Mouse (Mus musculus): ENCODE measurements around the gene Mkrn1.
"Not testable (repeated sequence)": the region's sequence is repeated elsewhere in the genome, so short reads cannot be mapped to it uniquely, and the experiment has no call there.

The Mkrn1 gene

GRCm38 (mm10) chr6:39419851-39420721, at the start of gene Mkrn1:
TSS of gene Mkrn1 (minus strand) at chr6:39420462.
- peak; percentile 75 for DNase-seq (ENCODE audit: low spot score)

- DNase-seq (ENCODE audit: low spot score): no peak
These were observed 49.2 kb upstream of the Mkrn1 start for GRCm38 (mm10) chr6:39469427-39469826.

GRCm38 (mm10) chr6:39462621-39463538, 42.6 kb upstream of the Mkrn1 start:
- DNase-seq (ENCODE audit: low spot score): peak; percentile 78

GRCm38 (mm10) chr6:39460040-39460439, 39.8 kb upstream of the Mkrn1 start:
- DNase-seq (ENCODE audit: low spot score): no peak

- DNase-seq (ENCODE audit: low spot score): no peak
These were observed 35.3 kb upstream of the Mkrn1 start for GRCm38 (mm10) chr6:39455339-39456160.

GRCm38 (mm10) chr6:39454616-39455015, 34.4 kb upstream of the Mkrn1 start:
- DNase-seq (ENCODE audit: low spot score): no peak

- DNase-seq (ENCODE audit: low spot score): no peak
These were observed 33.3 kb upstream of the Mkrn1 start for GRCm38 (mm10) chr6:39453564-39453963.

GRCm38 (mm10) chr6:39451033-39451432, 30.8 kb upstream of the Mkrn1 start:
- DNase-seq (ENCODE audit: low spot score): no peak

GRCm38 (mm10) chr6:39450580-39450979, 30.3 kb upstream of the Mkrn1 start:
- no peak for DNase-seq (ENCODE audit: low spot score)

GRCm38 (mm10) chr6:39447429-39448185, 27.3 kb upstream of the Mkrn1 start:
- peak; percentile 59 for DNase-seq (ENCODE audit: low spot score)

GRCm38 (mm10) chr6:39445801-39446572, 25.7 kb upstream of the Mkrn1 start:
- DNase-seq (ENCODE audit: low spot score): no peak

- no peak for DNase-seq (ENCODE audit: low spot score)
These were observed 22.6 kb upstream of the Mkrn1 start for GRCm38 (mm10) chr6:39442786-39443287.

GRCm38 (mm10) chr6:39440207-39440606, 19.9 kb upstream of the Mkrn1 start:
- no peak for DNase-seq (ENCODE audit: low spot score)

- not testable (repeated sequence) for DNase-seq (ENCODE audit: low spot score)
These were observed 17.3 kb upstream of the Mkrn1 start for GRCm38 (mm10) chr6:39437519-39437918.

- no peak for DNase-seq (ENCODE audit: low spot score)
These were observed 15.6 kb upstream of the Mkrn1 start for GRCm38 (mm10) chr6:39435875-39436274.

- DNase-seq (ENCODE audit: low spot score): no peak
These were observed 14.7 kb upstream of the Mkrn1 start for GRCm38 (mm10) chr6:39434886-39435492.

GRCm38 (mm10) chr6:39434111-39434885, 14.0 kb upstream of the Mkrn1 start:
- no peak for DNase-seq (ENCODE audit: low spot score)

- no peak for DNase-seq (ENCODE audit: low spot score)
These were observed 13.4 kb upstream of the Mkrn1 start for GRCm38 (mm10) chr6:39433701-39434100.

GRCm38 (mm10) chr6:39433174-39433573, 12.9 kb upstream of the Mkrn1 start:
- no peak for DNase-seq (ENCODE audit: low spot score)
